Mouse (Mus musculus): ENCODE data around the gene Igbp1b. TPM values are rescaled to one million over a fixed set of nuclear protein-coding genes. Genes with fewer than 3 reads are reported as not detected.

The Igbp1b gene
- polyA plus RNA-seq, 1 experiment from 2014 or later: not detected

Other genes starting within 250 kb of the Igbp1b start
- 2.5 and 3.7 TPM in 2 replicates for gene Lmo3, start 76.6 kb downstream of the Igbp1b start, polyA plus RNA-seq (2014; fragmentation: Nextera tagmentation; extraction: Ambion mirVana)

Data from embryonic facial prominence, embryonic 14.5 days (tissue).